Mouse (Mus musculus) MEL (cell line): ENCODE measurements at regions not wholly inside any gene's neighbourhood (a gene's known extent, or its start where the extent isn't known, plus 50 kb on each side); places are given as distances from the start of the nearest gene placed in this dataset.

ENCODE experiments used
- DNase-seq: peaks from one replicate; pipeline ENCODE4 v3.0.0; 2011; ENCODE audit warnings: low read depth, low spot score
- H3K27ac ChIP-seq: 2 replicates; pipeline ENCODE4 v1.5.1; 2012; ENCODE audit warnings: low read depth, mild to moderate bottlenecking, control low read depth, low read length, moderate library complexity; ENCODE audit not compliant: control insufficient read depth
- H3K27me3 ChIP-seq, 2 experiments: fragments of 150-350 bp in 1 of 2; sonication (generic) in 1 of 2; 2 replicates each; pipeline ENCODE4 v1.6.1; 2012; ENCODE audit warnings: low read length in 2 of 2, mild to moderate bottlenecking in 2 of 2, improper control_type of control experiment in 1 of 2, moderate library complexity in 1 of 2; ENCODE audit not compliant: insufficient read depth in 2 of 2, control insufficient read depth in 1 of 2
- H3K36me3 ChIP-seq, 2 experiments: 2 replicates each; pipeline ENCODE4 v1.6.1; 2012 to 2014; ENCODE audit warnings: low read length in 2 of 2, improper control_type of control experiment in 1 of 2, inconsistent platforms in 1 of 2, mild to moderate bottlenecking in 1 of 2; ENCODE audit not compliant: insufficient read depth in 2 of 2, control insufficient read depth in 1 of 2
- H3K4me1 ChIP-seq, 2 experiments: fragments of 150-350 bp in 1 of 2; sonication (generic) in 1 of 2; 2 replicates each; pipeline ENCODE4 v1.6.1; 2012; ENCODE audit warnings: low read length in 2 of 2, improper control_type of control experiment in 1 of 2, mild to moderate bottlenecking in 1 of 2; ENCODE audit not compliant: insufficient read depth in 2 of 2, control insufficient read depth in 1 of 2
- H3K4me3 ChIP-seq, 2 experiments: fragments of 150-350 bp in 1 of 2; sonication (generic) in 1 of 2; 2 replicates each; pipeline ENCODE4 v1.5.1; 2012; ENCODE audit warnings: low read depth in 2 of 2, low read length in 2 of 2, mild to moderate bottlenecking in 2 of 2, moderate library complexity in 2 of 2, control low read depth in 1 of 2, improper control_type of control experiment in 1 of 2; ENCODE audit not compliant: control insufficient read depth in 1 of 2, insufficient read depth in 1 of 2
- H3K79me2 ChIP-seq: 2 replicates; pipeline ENCODE4 v1.6.1; 2012; ENCODE audit warnings: mild to moderate bottlenecking, low read length, moderate library complexity; ENCODE audit not compliant: control insufficient read depth, poor library complexity, insufficient read depth
- H3K9ac ChIP-seq: 2 replicates; pipeline ENCODE4 v1.6.1; 2012; ENCODE audit warnings: low read depth, mild to moderate bottlenecking, control low read depth, low read length, moderate library complexity; ENCODE audit not compliant: control insufficient read depth, poor library complexity, severe bottlenecking
- H3K9me3 ChIP-seq: fragments of 150-350 bp; sonication (generic); replicated peaks from 2 replicates; pipeline ENCODE4 v1.6.1; 2012; ENCODE audit warnings: mild to moderate bottlenecking, low read length, improper control_type of control experiment, moderate library complexity; ENCODE audit not compliant: insufficient read depth
- CHD1 ChIP-seq: IDR thresholded peaks from 2 replicates; pipeline ENCODE4 v1.6.1; 2012; ENCODE audit warnings: low read depth, mild to moderate bottlenecking, inconsistent platforms, low read length, improper control_type of control experiment
- ETS1 ChIP-seq: IDR thresholded peaks from 2 replicates; pipeline ENCODE4 v1.6.1; 2012; ENCODE audit warnings: low read depth, mild to moderate bottlenecking, inconsistent platforms, low read length, improper control_type of control experiment, moderate library complexity
- HCFC1 ChIP-seq: IDR thresholded peaks from 2 replicates; pipeline ENCODE4 v1.6.1; 2012; ENCODE audit warnings: low read depth, mild to moderate bottlenecking, inconsistent platforms, low read length, improper control_type of control experiment, moderate library complexity
- JUND ChIP-seq: IDR thresholded peaks from 2 replicates; pipeline ENCODE4 v1.6.1; 2011; ENCODE audit warnings: low read depth, mild to moderate bottlenecking, improper control_type of control experiment, low read length
- KAT2A ChIP-seq: conservative IDR thresholded peaks from 2 replicates; pipeline ENCODE4 v1.6.1; 2012; ENCODE audit warnings: low read depth, low read length, improper control_type of control experiment, inconsistent platforms
- MAFK ChIP-seq: IDR thresholded peaks from 2 replicates; pipeline ENCODE4 v1.6.1; 2011; ENCODE audit warnings: low read depth, mild to moderate bottlenecking, low read length, improper control_type of control experiment, borderline replicate concordance
- MAX ChIP-seq: IDR thresholded peaks from 2 replicates; pipeline ENCODE4 v1.6.1; 2011; ENCODE audit warnings: low read length, improper control_type of control experiment
- MAZ ChIP-seq: IDR thresholded peaks from 2 replicates; pipeline ENCODE4 v1.6.1; 2012; ENCODE audit warnings: low read depth, mild to moderate bottlenecking, inconsistent platforms, low read length, improper control_type of control experiment
- MEF2A ChIP-seq: IDR thresholded peaks from 2 replicates; pipeline ENCODE4 v1.6.1; 2014; ENCODE audit warnings: low read depth, mild to moderate bottlenecking, inconsistent platforms, low read length, improper control_type of control experiment; ENCODE audit not compliant: poor library complexity, insufficient replicate concordance, severe bottlenecking; ENCODE audit errors: extremely low read depth
- MXI1 ChIP-seq: IDR thresholded peaks from 2 replicates; pipeline ENCODE4 v1.6.1; 2011; ENCODE audit warnings: mild to moderate bottlenecking, low read depth, low read length, improper control_type of control experiment
- NRF1 ChIP-seq: IDR thresholded peaks from 2 replicates; pipeline ENCODE4 v1.6.1; 2014; ENCODE audit warnings: low read depth, mild to moderate bottlenecking, inconsistent platforms, low read length, improper control_type of control experiment, moderate library complexity; ENCODE audit not compliant: poor library complexity, insufficient read depth, severe bottlenecking
- POLR2AphosphoS2 ChIP-seq: IDR thresholded peaks from 2 replicates; pipeline ENCODE4 v1.6.1; 2011; ENCODE audit warnings: low read length, improper control_type of control experiment
- POLR2AphosphoS5 ChIP-seq: IDR thresholded peaks from 2 replicates; pipeline ENCODE4 v1.6.1; 2012; ENCODE audit warnings: low read depth, borderline replicate concordance, mild to moderate bottlenecking, inconsistent platforms, low read length, moderate library complexity, mixed read lengths
- RCOR1 ChIP-seq: IDR thresholded peaks from 2 replicates; pipeline ENCODE4 v1.6.1; 2012; ENCODE audit warnings: low read depth, mild to moderate bottlenecking, inconsistent platforms, low read length, improper control_type of control experiment
- TAL1 ChIP-seq: IDR thresholded peaks from 2 replicates; pipeline ENCODE4 v1.6.1; 2012; ENCODE audit warnings: mild to moderate bottlenecking, inconsistent platforms, low read length, moderate library complexity, mixed read lengths
- TCF12 ChIP-seq: IDR thresholded peaks from 2 replicates; pipeline ENCODE4 v1.6.1; 2014; ENCODE audit warnings: low read depth, mild to moderate bottlenecking, inconsistent platforms, low read length, improper control_type of control experiment, moderate library complexity
- UBTF ChIP-seq: IDR thresholded peaks from 2 replicates; pipeline ENCODE4 v1.6.1; 2012; ENCODE audit warnings: low read depth, mild to moderate bottlenecking, inconsistent platforms, low read length, improper control_type of control experiment, moderate library complexity, borderline replicate concordance; ENCODE audit not compliant: insufficient read depth
- USF1 ChIP-seq: IDR thresholded peaks from 2 replicates; pipeline ENCODE4 v1.6.1; 2014; ENCODE audit warnings: low read depth, mild to moderate bottlenecking, inconsistent platforms, low read length, improper control_type of control experiment, moderate library complexity
- ZC3H11A ChIP-seq: IDR thresholded peaks from 2 replicates; pipeline ENCODE4 v1.6.1; 2012; ENCODE audit warnings: low read depth, mild to moderate bottlenecking, inconsistent platforms, low read length, improper control_type of control experiment
- ZKSCAN1 ChIP-seq: IDR thresholded peaks from 2 replicates; pipeline ENCODE4 v1.6.1; 2012; ENCODE audit warnings: low read depth, mild to moderate bottlenecking, inconsistent platforms, low read length, improper control_type of control experiment, moderate library complexity
- ZNF384 ChIP-seq: IDR thresholded peaks from 2 replicates; pipeline ENCODE4 v1.6.1; 2012; ENCODE audit warnings: low read depth, mild to moderate bottlenecking, inconsistent platforms, low read length, improper control_type of control experiment

DNA sequence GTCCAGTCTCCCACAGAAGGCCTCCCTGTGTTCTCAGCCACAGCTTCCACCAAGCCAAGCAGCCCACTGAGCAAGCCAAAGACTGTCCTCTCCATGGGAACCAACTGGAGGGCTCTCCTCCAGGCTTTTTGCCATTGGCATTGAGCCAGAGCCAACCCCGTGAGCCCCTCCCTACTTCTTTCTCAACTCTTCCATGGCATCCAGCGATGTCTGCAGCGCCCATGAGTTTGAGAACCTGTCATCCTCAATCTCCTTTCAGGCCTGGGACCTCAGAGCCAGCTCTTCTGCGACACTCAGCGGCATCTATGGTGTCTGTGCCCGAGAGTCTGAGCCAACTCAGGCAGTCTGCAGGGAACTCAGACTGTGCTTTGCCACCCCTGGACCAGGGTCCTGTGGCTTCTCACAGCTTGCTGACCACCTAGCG lies 439.7 kb downstream of the Rfpl4b start:
- Histone ChIP-seq H3K9me3 (no peaks in the 10 kb centered on the region), H3K36me3 (no peaks in the 10 kb centered on the region), H3K27me3 (no peaks in the 10 kb centered on the region), H3K27ac (no peak overlapping the region), H3K79me2 (no peaks in the 10 kb centered on the region), H3K4me1 (no peaks in the 10 kb centered on the region), H3K4me3 (no peak overlapping the region), H3K9ac (no peak overlapping the region)
- TF ChIP-seq TAL1 (no peak), MEF2A (no peak), POLR2AphosphoS2 (no peak)
- no peak for DNase-seq

- no peak for DNase-seq
- no peak overlapping the region for H3K9ac ChIP-seq
- H3K9me3 ChIP-seq = no peaks in the 10 kb centered on the region
- TF ChIP-seq USF1 (no peak), UBTF (no peak), RCOR1 (no peak), KAT2A (no peak), JUND (no peak), MAZ (no peak), MXI1 (no peak), MAFK (no peak), ZKSCAN1 (no peak), MAX (no peak), POLR2AphosphoS5 (no peak), ETS1 (no peak)
- H3K27me3 ChIP-seq = no peaks in the 10 kb centered on the region
- H3K79me2 ChIP-seq = no peaks in the 10 kb centered on the region
- H3K4me3 ChIP-seq = no peak overlapping the region
- H3K4me1 ChIP-seq = no peaks in the 10 kb centered on the region
- no peak overlapping the region for H3K27ac ChIP-seq
- no peaks in the 10 kb centered on the region for H3K36me3 ChIP-seq
Measured at GRCm38 (mm10) chr10:38380388-38380787, 441.2 kb downstream of the Rfpl4b start.

- H3K79me2 ChIP-seq = no peaks in the 10 kb centered on the region
- no peak overlapping the region for H3K27ac ChIP-seq
- H3K4me3 ChIP-seq = no peak overlapping the region
- TF ChIP-seq TCF12 (no peak), KAT2A (no peak), ZC3H11A (no peak), ETS1 (no peak), USF1 (no peak), NRF1 (no peak), ZKSCAN1 (no peak), RCOR1 (no peak), MAX (no peak), ZNF384 (no peak), CHD1 (no peak), MAZ (no peak), TAL1 (no peak), HCFC1 (no peak)
- no peaks in the 10 kb centered on the region for H3K4me1 ChIP-seq
- H3K9me3 ChIP-seq = no peaks in the 10 kb centered on the region
- H3K9ac ChIP-seq = no peak overlapping the region
- no peak for DNase-seq
- H3K36me3 ChIP-seq = no peaks in the 10 kb centered on the region
- H3K27me3 ChIP-seq = no peaks in the 10 kb centered on the region
Measured at GRCm38 (mm10) chr10:38366776-38367175, 454.8 kb downstream of the Rfpl4b start.
